Mouse (Mus musculus) ES-Bruce4 (cell line): ENCODE results near the gene Cnot2.

Experiments
- CTCF ChIP-seq: IDR thresholded peaks from one replicate; pipeline ENCODE4 v1.8.1; 2011; ENCODE audit warnings: low read depth, low read length
- POLR2A ChIP-seq: IDR thresholded peaks from one replicate; pipeline ENCODE4 v1.8.1; 2011; ENCODE audit warnings: low read length; ENCODE audit not compliant: insufficient read depth

DNA sequence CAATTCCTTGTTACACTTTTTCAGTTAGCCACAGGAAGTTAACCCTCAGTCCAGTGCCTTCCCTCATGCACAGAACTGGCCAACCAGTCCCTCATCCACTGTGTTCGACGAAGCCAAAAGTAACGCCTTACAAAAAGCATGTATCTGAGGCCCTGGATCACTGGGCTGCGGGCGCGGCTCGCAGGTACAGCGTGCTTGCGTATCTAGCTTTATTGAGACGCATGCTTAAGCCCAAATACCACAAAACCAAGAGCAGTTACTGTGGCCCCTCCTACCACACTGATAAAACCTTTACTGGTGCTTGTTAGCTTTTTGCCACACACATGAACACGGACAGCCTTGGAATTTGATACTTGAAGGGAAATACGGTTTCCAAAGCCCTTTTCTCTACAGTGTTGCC lies 99.4 kb downstream of the Cnot2 start:
- no peak for TF ChIP-seq POLR2A
- TF ChIP-seq CTCF: no peak
